In genomic region chr8:107056973-107057369, GRCm38 (mm10) we compare ENCODE assay signal across 8 mouse cellular contexts. TPM values are rescaled to one million over a fixed set of nuclear protein-coding genes. Genes with fewer than 3 reads are reported as not detected.
DNase-seq lines count a peak whose midpoint lies in the region; ATAC-seq and TF ChIP-seq lines count a peak whose summit lies in the region.

No protein-coding gene starts in this region.

- no peak for TF ChIP-seq CTCF in liver, postnatal 0 days (IDR thresholded peaks at IDR 0.05; ENCODE audit: low read depth)

- peaks cover 6% of the 10 kb centered on the region; the same call in 1 of the 2 replicates for H3K4me1 ChIP-seq in kidney, embryonic 14.5 days (ENCODE audit: control insufficient read depth, insufficient read depth, low read length)
- H3K4me1 ChIP-seq in forebrain, embryonic 16.5 days (replicated peaks; ENCODE audit: control insufficient read depth, insufficient read depth, low read length): peaks cover 19% of the 10 kb centered on the region
- peaks cover 23% of the 10 kb centered on the region for H3K4me1 ChIP-seq in liver, postnatal 0 days (ENCODE audit: insufficient read depth)

- H3K36me3 ChIP-seq in kidney, embryonic 14.5 days (ENCODE audit: control insufficient read depth, insufficient read depth, low read length): peaks cover 46% of the 10 kb centered on the region
- peaks cover 14% of the 10 kb centered on the region for H3K36me3 ChIP-seq in forebrain, embryonic 16.5 days (ENCODE audit: control insufficient read depth, insufficient read depth)
- H3K36me3 ChIP-seq in liver, postnatal 0 days (replicated peaks; ENCODE audit: insufficient read depth, low read length): peaks cover 39% of the 10 kb centered on the region

- no peaks in the 10 kb centered on the region for H3K9me3 ChIP-seq in kidney, embryonic 14.5 days (ENCODE audit: control insufficient read depth, low read length)
- no peaks in the 10 kb centered on the region for H3K9me3 ChIP-seq in forebrain, embryonic 16.5 days (ENCODE audit: control insufficient read depth, low read length)
- no peaks in the 10 kb centered on the region for H3K9me3 ChIP-seq in liver, postnatal 0 days (ENCODE audit: low read length)

- H3K4me2 ChIP-seq in kidney, embryonic 14.5 days (replicated peaks; ENCODE audit: low read depth, low read length): peak overlapping the region; percentile 91
- H3K4me2 ChIP-seq in forebrain, embryonic 16.5 days (ENCODE audit: low read length): peak overlapping the region; percentile 86
- peak overlapping the region; percentile 94 for H3K4me2 ChIP-seq in liver, postnatal 0 days (ENCODE audit: low read depth, low read length)

- DNase-seq in kidney, adult 18-20 months: no peak
- DNase-seq in MEL-GATA-1-ER (ENCODE audit: extremely low read depth, low read depth): peak; percentile 32
- DNase-seq in liver, postnatal 0 days: no peak
- DNase-seq in embryo, embryonic 10 days (ENCODE audit: low spot score): no peak
- DNase-seq in adrenal gland, adult 2 months: no peak
- no peak for DNase-seq in urinary bladder, adult 2 months (ENCODE audit: low spot score)

- H3K9ac ChIP-seq in kidney, embryonic 14.5 days (ENCODE audit: low read depth, low read length): peak overlapping the region; percentile 75
- H3K9ac ChIP-seq in forebrain, embryonic 16.5 days (replicated peaks; ENCODE audit: low read depth, low read length): peak overlapping the region; percentile 66
- H3K9ac ChIP-seq in liver, postnatal 0 days (replicated peaks): peak overlapping the region; percentile 84

- H3K4me3 ChIP-seq in kidney, embryonic 14.5 days (ENCODE audit: low read length): peak overlapping the region; percentile 99
- H3K4me3 ChIP-seq in forebrain, embryonic 16.5 days (replicated peaks; ENCODE audit: low read length): peak overlapping the region; percentile 97
- H3K4me3 ChIP-seq in liver, postnatal 0 days (ENCODE audit: low read depth, low read length): peak overlapping the region; percentile 92

- no peaks in the 10 kb centered on the region for H3K27me3 ChIP-seq in kidney, embryonic 14.5 days (ENCODE audit: control insufficient read depth, insufficient read depth, low read length)
- H3K27me3 ChIP-seq in forebrain, embryonic 16.5 days (replicated peaks; ENCODE audit: control insufficient read depth, insufficient read depth, low read length): no peaks in the 10 kb centered on the region
- no peaks in the 10 kb centered on the region for H3K27me3 ChIP-seq in liver, postnatal 0 days (ENCODE audit: insufficient read depth, low read length)

- peak; percentile 71 for ATAC-seq in kidney, embryonic 14.5 days (ENCODE audit: low FRiP score, low TSS enrichment)
- ATAC-seq in forebrain, embryonic 16.5 days: peak; percentile 56
- peak; percentile 56 for ATAC-seq in liver, postnatal 0 days

- H3K27ac ChIP-seq in kidney, embryonic 14.5 days (ENCODE audit: low read depth, low read length): peak overlapping the region; percentile 51; the same call in 1 of the 2 replicates
- H3K27ac ChIP-seq in forebrain, embryonic 16.5 days (ENCODE audit: low read length): no peak overlapping the region
- peak overlapping the region; percentile 58 for H3K27ac ChIP-seq in liver, postnatal 0 days (ENCODE audit: low read depth)

- TF ChIP-seq EP300 in liver, postnatal 0 days (IDR thresholded peaks at IDR 0.05; ENCODE audit: low read depth): no peak; the same call in 1 of the 2 replicates

- WGBS in kidney, embryonic 14.5 days: under 1% methylated on average over 33 of the region's 33 CpGs
- under 1% methylated on average over 33 of the region's 33 CpGs for WGBS in forebrain, embryonic 16.5 days
- under 1% methylated on average over 33 of the region's 33 CpGs for WGBS in liver, postnatal 0 days (ENCODE audit: insufficient replicate concordance)

RNA-seq across cellular contexts. Expression of gene Nip7, which starts 0.3 kb away (rescaled TPM):
- polyA plus RNA-seq in kidney, embryonic 14.5 days (2014; fragmentation: Nextera tagmentation; extraction: Ambion mirVana): 110 and 140 TPM in 2 replicates
- 76.7 and 80.5 TPM in 2 replicates for polyA plus RNA-seq in forebrain, embryonic 16.5 days (2015; fragmentation: Nextera tagmentation; extraction: Ambion mirVana)
- 31.2 and 31.4 TPM in 2 replicates for polyA plus RNA-seq in liver, postnatal 0 days (2015; fragmentation: Nextera tagmentation; extraction: Ambion mirVana)
- total RNA-seq in adrenal gland, adult 2 months (2021): 10 to 100 TPM; 49.3 to 54.3 TPM
- 15.3 and 17.2 TPM in 2 replicates for polyA plus RNA-seq in adrenal gland, adult 2 months (2012; rRNA removed)
- polyA plus RNA-seq in urinary bladder, adult 2 months (2012; rRNA removed): 40.5 and 50.2 TPM in 2 replicates

RNA-seq across cellular contexts. Expression of gene Cog8, which starts 0.5 kb away (rescaled TPM):
- 32.4 and 38.8 TPM in 2 replicates for polyA plus RNA-seq in kidney, embryonic 14.5 days (2014; fragmentation: Nextera tagmentation; extraction: Ambion mirVana)
- polyA plus RNA-seq in forebrain, embryonic 16.5 days (2015; fragmentation: Nextera tagmentation; extraction: Ambion mirVana): 39.1 and 39.3 TPM in 2 replicates
- polyA plus RNA-seq in liver, postnatal 0 days (2015; fragmentation: Nextera tagmentation; extraction: Ambion mirVana): 15.6 and 16.8 TPM in 2 replicates
- 10 to 100 TPM; 36.6 to 37.6 TPM for total RNA-seq in adrenal gland, adult 2 months (2021)
- polyA plus RNA-seq in adrenal gland, adult 2 months (2012; rRNA removed): 31.1 and 36.8 TPM in 2 replicates
- 30.6 and 37.2 TPM in 2 replicates for polyA plus RNA-seq in urinary bladder, adult 2 months (2012; rRNA removed)

RNA-seq across cellular contexts. Expression of gene Tmed6, which starts 8.5 kb away (rescaled TPM):
- 22.5 and 31.9 TPM in 2 replicates for polyA plus RNA-seq in kidney, embryonic 14.5 days (2014; fragmentation: Nextera tagmentation; extraction: Ambion mirVana)
- polyA plus RNA-seq in forebrain, embryonic 16.5 days (2015; fragmentation: Nextera tagmentation; extraction: Ambion mirVana): not detected in 2 replicates
- 0.92 and 1.5 TPM in 2 replicates for polyA plus RNA-seq in liver, postnatal 0 days (2015; fragmentation: Nextera tagmentation; extraction: Ambion mirVana)
- not detected for total RNA-seq in adrenal gland, adult 2 months (2021)
- not detected in 2 replicates for polyA plus RNA-seq in adrenal gland, adult 2 months (2012; rRNA removed)
- not detected in 2 replicates for polyA plus RNA-seq in urinary bladder, adult 2 months (2012; rRNA removed)

RNA-seq across cellular contexts. Expression of gene Pdf, which starts 8.6 kb away (rescaled TPM):
- 48.9 and 62.0 TPM in 2 replicates for polyA plus RNA-seq in kidney, embryonic 14.5 days (2014; fragmentation: Nextera tagmentation; extraction: Ambion mirVana)
- polyA plus RNA-seq in forebrain, embryonic 16.5 days (2015; fragmentation: Nextera tagmentation; extraction: Ambion mirVana): 37.1 and 38.4 TPM in 2 replicates
- 20.7 and 21.5 TPM in 2 replicates for polyA plus RNA-seq in liver, postnatal 0 days (2015; fragmentation: Nextera tagmentation; extraction: Ambion mirVana)
- 10 to 100 TPM; 40.4 to 62.3 TPM for total RNA-seq in adrenal gland, adult 2 months (2021)
- polyA plus RNA-seq in adrenal gland, adult 2 months (2012; rRNA removed): 133 and 144 TPM in 2 replicates
- polyA plus RNA-seq in urinary bladder, adult 2 months (2012; rRNA removed): 28.6 and 29.1 TPM in 2 replicates

RNA-seq across cellular contexts. Expression of gene Vps4a, which starts 25.9 kb away (rescaled TPM):
- 57.2 and 62.9 TPM in 2 replicates for polyA plus RNA-seq in kidney, embryonic 14.5 days (2014; fragmentation: Nextera tagmentation; extraction: Ambion mirVana)
- 153 and 158 TPM in 2 replicates for polyA plus RNA-seq in forebrain, embryonic 16.5 days (2015; fragmentation: Nextera tagmentation; extraction: Ambion mirVana)
- polyA plus RNA-seq in liver, postnatal 0 days (2015; fragmentation: Nextera tagmentation; extraction: Ambion mirVana): 16.8 and 18.3 TPM in 2 replicates
- total RNA-seq in adrenal gland, adult 2 months (2021): 10 to 100 TPM; 78.8 to 99.8 TPM
- polyA plus RNA-seq in adrenal gland, adult 2 months (2012; rRNA removed): 17.8 and 19.4 TPM in 2 replicates
- polyA plus RNA-seq in urinary bladder, adult 2 months (2012; rRNA removed): 45.1 and 46.6 TPM in 2 replicates
